Mouse (Mus musculus) limb, embryonic 13.5 days (tissue): ENCODE results near the gene Chaf1b. TPM values are rescaled to one million over a fixed set of nuclear protein-coding genes. Genes with fewer than 3 reads are reported as not detected.

Experiments used
- ATAC-seq: fragments of 200-750 bp; cut with Nextera tagmentation; 2 replicates; pipeline ENCODE4 v1.8.0; 2017; ENCODE audit warnings: low read depth, moderate number of reproducible peaks, moderate TSS enrichment; ENCODE audit not compliant: low FRiP score
- H3K27ac ChIP-seq: fragments of 300-500 bp; sonication (generic); 2 replicates; pipeline ENCODE4 v1.5.1; 2015; ENCODE audit warnings: inconsistent platforms, mild to moderate bottlenecking, moderate library complexity
- H3K27me3 ChIP-seq: fragments of 300-500 bp; sonication (generic); 2 replicates; pipeline ENCODE4 v1.6.1; 2015; ENCODE audit warnings: mild to moderate bottlenecking, inconsistent platforms
- H3K36me3 ChIP-seq: fragments of 300-500 bp; sonication (generic); 2 replicates; pipeline ENCODE4 v1.6.1; 2015; ENCODE audit warnings: inconsistent platforms, mild to moderate bottlenecking, moderate library complexity
- H3K4me1 ChIP-seq: fragments of 300-500 bp; sonication (generic); 2 replicates; pipeline ENCODE4 v1.6.1; 2015; ENCODE audit warnings: inconsistent platforms
- H3K4me2 ChIP-seq: fragments of 300-500 bp; sonication (generic); replicated peaks from 2 replicates; pipeline ENCODE4 v1.6.1; 2015; ENCODE audit warnings: inconsistent platforms, mild to moderate bottlenecking, moderate library complexity
- H3K4me3 ChIP-seq: fragments of 300-500 bp; sonication (generic); 2 replicates; pipeline ENCODE4 v1.5.1; 2015; ENCODE audit warnings: moderate library complexity, mild to moderate bottlenecking, inconsistent platforms
- H3K9ac ChIP-seq: fragments of 300-500 bp; sonication (generic); 2 replicates; pipeline ENCODE4 v1.6.1; 2015; ENCODE audit warnings: mild to moderate bottlenecking, inconsistent platforms
- H3K9me3 ChIP-seq: fragments of 300-500 bp; sonication (generic); 2 replicates; pipeline ENCODE4 v1.6.1; 2016; ENCODE audit warnings: inconsistent platforms
- WGBS: fragments of 180-500 bp; shearing (Covaris S2); methylation state at CpG from one replicate; pipeline ENCODE4 v1.1.7; 2015; 5-methylcytosine and 5-hydroxymethylcytosine counted together
- polyA plus RNA-seq: library from polyadenylated mRNA; unstranded; fragments of >200 nt; fragmentation: Nextera tagmentation; extraction: Ambion mirVana; gene quantifications from 2 replicates; pipeline ENCODE4 v1.2.1, GENCODE M21; 2015

Gene Chaf1b
- polyA plus RNA-seq: 75.1 and 80.0 TPM in 2 replicates

DNA sequence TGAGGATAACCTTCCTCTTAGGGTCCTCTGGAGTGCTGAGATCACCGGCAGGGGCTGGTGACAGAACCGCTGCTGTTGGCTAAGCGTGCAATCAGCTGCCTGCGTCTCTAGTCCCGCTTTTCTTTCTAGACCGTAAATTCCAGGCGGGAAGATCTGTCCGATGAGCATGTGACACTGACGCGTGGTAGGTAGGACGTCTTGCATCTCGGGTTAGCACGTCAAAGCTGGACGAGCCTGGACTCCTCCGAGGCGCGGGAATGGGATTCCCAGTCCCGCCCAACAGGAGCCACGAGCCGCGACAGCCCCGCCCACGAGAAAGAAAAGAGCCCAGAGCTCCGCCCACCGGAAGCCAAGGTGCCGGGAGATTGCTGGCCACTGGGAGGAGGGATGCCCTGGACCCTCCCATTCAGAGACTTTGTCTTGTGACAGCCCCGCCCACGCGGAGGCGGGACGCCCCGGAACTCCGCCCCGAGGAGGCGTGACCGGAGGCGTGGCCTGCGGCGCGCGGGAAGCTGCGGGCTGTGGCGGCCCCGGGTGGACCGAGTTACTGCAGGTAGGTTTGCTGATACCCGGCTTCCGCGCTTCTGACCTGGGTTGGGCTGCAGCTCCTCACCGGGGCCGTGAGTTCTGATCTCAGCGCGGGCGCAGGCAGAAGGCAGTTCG, at the start of gene Chaf1b:
Gene Chaf1b, plus strand, starts transcription at position 479 of the 663 bp plus-strand sequence.
- Histone ChIP-seq H3K36me3 (peaks cover 20% of the 10 kb centered on the region), H3K27me3 (no peaks in the 10 kb centered on the region), H3K9ac (peak within 1 kb of the TSS; percentile 80), H3K4me2 (peak within 1 kb of the TSS; percentile 77), H3K27ac (no peak within 1 kb of the TSS; the same call in 1 of the 2 replicates), H3K4me3 (peak within 1 kb of the TSS; percentile 78), H3K4me1 (peaks cover 21% of the 10 kb centered on the region), H3K9me3 (no peaks in the 10 kb centered on the region; the same call in 1 of the 2 replicates)
- peak; percentile 94 for ATAC-seq
- under 1% methylated on average over 54 of the region's 54 CpGs for WGBS

DNA sequence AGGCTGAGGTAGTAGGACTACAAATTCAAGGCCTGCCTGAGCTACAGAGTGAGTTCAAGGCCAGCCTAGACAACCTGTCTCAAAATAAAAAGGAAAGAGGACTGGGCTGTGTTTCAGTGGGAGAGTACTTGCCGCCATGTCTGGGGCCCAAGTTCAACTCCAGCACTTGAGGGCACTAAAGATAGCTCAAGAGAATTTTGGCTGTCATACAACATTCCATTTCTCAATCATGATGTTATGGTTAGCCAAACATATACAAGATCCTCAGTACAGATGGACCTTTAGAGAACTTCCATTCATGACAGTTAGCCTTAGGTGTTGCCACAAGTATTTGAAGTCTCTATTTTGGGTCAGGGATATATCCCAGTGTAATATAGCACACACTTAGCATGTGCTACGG, 49.6 kb upstream of the Chaf1b start:
- Histone ChIP-seq H3K9ac (no peak overlapping the region), H3K4me1 (peaks cover 15% of the 10 kb centered on the region), H3K9me3 (peaks cover under 1% of the 10 kb centered on the region; the same call in 1 of the 2 replicates), H3K4me2 (0 out of 2 replicates have a peak overlapping the region, but pooled peaks have one; percentile 5), H3K27ac (no peak overlapping the region), H3K4me3 (no peak overlapping the region), H3K36me3 (peaks cover 3% of the 10 kb centered on the region; the same call in 1 of the 2 replicates), H3K27me3 (no peaks in the 10 kb centered on the region)
- WGBS: 91% methylated on average over 2 of the region's 2 CpGs
- ATAC-seq: no peak

DNA sequence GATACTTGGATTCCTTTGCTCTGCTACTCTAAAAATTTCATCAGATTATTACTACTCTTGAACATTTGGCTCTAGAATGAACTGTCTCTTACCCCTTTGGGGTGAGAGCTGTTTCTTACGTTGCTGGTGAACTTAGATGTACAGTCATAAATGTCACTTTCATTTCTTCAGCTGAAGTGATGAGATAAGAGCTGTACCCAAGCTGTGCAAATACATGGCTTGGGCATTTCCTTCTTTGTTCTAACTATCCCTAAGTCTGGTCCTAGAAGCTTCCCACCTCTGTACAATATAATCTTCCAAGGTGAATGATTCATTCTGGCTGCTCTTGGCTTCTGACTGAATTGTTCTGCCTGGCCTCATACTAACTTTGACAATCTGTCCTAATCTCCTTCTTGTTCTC, 44.7 kb upstream of the Chaf1b start:
- no peak for ATAC-seq
- no peak overlapping the region for H3K4me3 ChIP-seq
- no peak overlapping the region for H3K9ac ChIP-seq
- peaks cover 8% of the 10 kb centered on the region for H3K36me3 ChIP-seq
- H3K27me3 ChIP-seq: no peaks in the 10 kb centered on the region
- H3K9me3 ChIP-seq: peaks cover 5% of the 10 kb centered on the region; the same call in 1 of the 2 replicates
- 91% methylated on average over 1 of the region's 1 CpGs for WGBS
- H3K27ac ChIP-seq: no peak overlapping the region
- no peak overlapping the region for H3K4me2 ChIP-seq
- H3K4me1 ChIP-seq: peaks cover 3% of the 10 kb centered on the region

DNA sequence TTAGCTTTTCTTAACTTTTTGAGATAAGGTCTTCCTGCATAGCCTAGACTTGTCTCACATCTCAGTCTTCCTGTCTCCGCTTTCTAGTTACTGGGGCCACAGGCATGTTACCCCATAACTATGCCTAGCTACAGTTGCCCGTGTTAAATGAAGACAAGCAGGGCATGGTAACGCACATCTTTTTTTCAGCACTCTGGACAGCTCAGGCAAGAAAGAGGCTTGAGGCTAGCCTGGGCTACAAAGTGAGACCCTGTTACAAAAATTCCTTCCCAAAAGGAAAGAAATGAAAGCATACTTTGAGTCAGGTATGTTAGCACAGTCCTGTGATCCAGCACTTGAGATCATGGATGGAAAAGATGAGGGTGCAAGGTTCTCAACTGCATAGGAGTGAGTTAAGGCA, 33.2 kb upstream of the Chaf1b start:
- Histone ChIP-seq H3K27me3 (no peaks in the 10 kb centered on the region), H3K4me2 (no peak overlapping the region), H3K4me3 (no peak overlapping the region), H3K9ac (no peak overlapping the region), H3K27ac (no peak overlapping the region), H3K9me3 (no peaks in the 10 kb centered on the region), H3K4me1 (no peaks in the 10 kb centered on the region), H3K36me3 (peaks cover 89% of the 10 kb centered on the region)
- ATAC-seq: no peak
- 96% methylated on average over 3 of the region's 3 CpGs for WGBS

DNA sequence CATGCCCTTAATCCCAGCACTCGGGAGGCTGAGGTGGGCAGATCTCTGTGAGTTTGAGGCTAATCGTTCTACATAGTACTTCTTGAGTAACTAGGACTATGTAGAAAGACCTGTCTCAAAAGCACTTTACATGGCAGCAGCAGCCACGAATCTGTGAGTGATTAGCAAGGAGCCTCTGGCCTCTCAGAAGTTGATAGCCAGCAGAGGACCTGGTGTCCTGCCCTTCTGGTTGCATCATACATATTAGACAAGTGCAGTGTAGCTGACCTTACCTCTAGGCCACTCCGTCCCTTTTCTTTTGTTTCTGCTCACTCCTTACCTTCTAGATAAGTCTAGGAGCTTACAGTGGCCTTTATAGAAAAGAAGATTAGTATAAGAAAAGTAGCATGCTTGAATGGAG, 23.7 kb upstream of the Chaf1b start:
- no peak overlapping the region for H3K4me2 ChIP-seq
- H3K9ac ChIP-seq: no peak overlapping the region
- no peaks in the 10 kb centered on the region for H3K9me3 ChIP-seq
- no peak overlapping the region for H3K4me3 ChIP-seq
- WGBS: 88% methylated on average over 4 of the region's 4 CpGs
- peaks cover 86% of the 10 kb centered on the region for H3K36me3 ChIP-seq
- H3K4me1 ChIP-seq: no peaks in the 10 kb centered on the region
- ATAC-seq: no peak
- no peak overlapping the region for H3K27ac ChIP-seq
- H3K27me3 ChIP-seq: no peaks in the 10 kb centered on the region

DNA sequence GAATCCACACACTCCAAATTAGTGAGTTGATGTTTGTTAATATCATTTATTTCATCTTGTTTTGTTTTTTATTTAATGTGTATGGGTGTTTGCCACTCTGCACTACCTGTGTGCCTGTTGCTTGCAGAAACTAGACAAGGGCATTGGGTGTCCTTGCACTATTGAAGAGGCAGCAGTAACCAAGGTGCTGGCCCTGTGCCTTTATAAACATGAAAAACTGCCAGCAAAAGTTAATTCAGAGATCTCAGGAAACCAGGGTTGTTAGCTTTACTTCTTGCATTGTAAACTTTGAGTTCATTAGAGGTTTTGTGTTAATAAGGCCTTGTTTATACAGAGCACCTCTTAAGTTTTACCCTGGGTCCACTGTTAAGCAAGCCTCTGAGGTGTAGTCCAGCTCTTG, 23.0 kb upstream of the Chaf1b start:
- Histone ChIP-seq H3K4me2 (no peak overlapping the region), H3K4me3 (no peak overlapping the region), H3K9ac (no peak overlapping the region), H3K9me3 (no peaks in the 10 kb centered on the region), H3K27me3 (no peaks in the 10 kb centered on the region), H3K36me3 (peaks cover 88% of the 10 kb centered on the region), H3K4me1 (no peaks in the 10 kb centered on the region), H3K27ac (no peak overlapping the region)
- ATAC-seq: no peak

DNA sequence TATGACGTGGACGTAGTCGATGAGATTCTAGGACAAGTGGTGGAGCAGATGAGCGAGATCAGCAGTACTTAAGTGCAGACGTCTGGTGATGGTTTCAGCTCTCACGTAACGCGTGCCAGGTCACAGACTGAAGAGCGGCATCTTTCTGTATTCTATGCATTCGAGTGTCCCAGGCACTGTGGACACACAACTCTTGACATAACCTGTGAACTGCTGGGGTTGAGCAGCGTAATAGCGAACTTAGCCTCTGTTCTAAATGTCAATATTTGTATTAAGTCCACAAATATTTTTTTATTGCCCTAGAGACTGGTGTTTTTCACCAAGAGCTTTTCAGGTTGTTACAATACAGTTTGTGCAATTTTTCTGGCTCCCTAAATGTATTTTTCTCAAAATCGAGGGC, 8.9 kb upstream of the Chaf1b start:
- Histone ChIP-seq H3K27ac (no peak overlapping the region), H3K27me3 (no peaks in the 10 kb centered on the region), H3K9ac (no peak overlapping the region), H3K4me1 (no peaks in the 10 kb centered on the region), H3K4me3 (no peak overlapping the region), H3K36me3 (peaks cover 76% of the 10 kb centered on the region), H3K4me2 (no peak overlapping the region), H3K9me3 (no peaks in the 10 kb centered on the region; the same call in 1 of the 2 replicates)
- 93% methylated on average over 13 of the region's 13 CpGs for WGBS
- no peak for ATAC-seq

DNA sequence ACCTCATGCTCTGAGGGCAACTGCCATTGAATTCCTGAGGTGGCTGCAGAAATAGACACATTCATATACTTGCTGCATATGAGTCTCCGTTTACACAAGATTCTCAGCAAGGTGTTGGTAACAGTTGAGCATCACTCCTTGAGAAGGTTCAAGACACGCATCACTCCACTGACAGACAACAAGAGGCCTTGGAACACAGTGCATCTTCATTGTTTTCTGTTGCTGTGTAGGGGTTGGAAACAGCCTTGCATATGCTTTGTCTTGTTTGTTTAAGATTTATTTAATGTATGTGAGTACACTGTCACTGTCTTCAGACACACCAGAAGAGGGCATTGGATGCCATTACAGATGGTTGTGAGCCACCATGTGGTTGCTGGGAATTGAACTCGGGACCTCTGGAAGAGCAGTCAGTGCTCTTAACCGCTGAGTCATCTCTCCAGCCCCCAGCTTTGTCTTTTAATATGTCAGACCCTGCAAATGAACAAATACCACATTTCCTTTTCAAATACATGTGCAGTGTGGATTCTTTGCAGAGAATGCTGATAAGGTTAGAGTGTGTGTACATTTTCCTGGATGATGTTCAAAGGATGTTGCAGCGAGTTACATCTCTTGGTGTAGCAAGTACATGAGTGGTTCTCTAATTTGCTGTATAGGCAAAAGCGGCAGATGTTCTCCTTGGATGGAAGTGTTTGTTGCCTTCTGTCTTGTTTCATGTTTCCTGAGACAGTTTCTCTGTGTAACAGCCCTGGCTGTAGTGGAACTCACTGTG, 5.9 kb upstream of the Chaf1b start:
- 89% methylated on average over 6 of the region's 6 CpGs for WGBS
- no peak for ATAC-seq
- H3K27me3 ChIP-seq: no peaks in the 10 kb centered on the region
- no peaks in the 10 kb centered on the region for H3K4me1 ChIP-seq
- H3K4me2 ChIP-seq: no peak overlapping the region
- no peak overlapping the region for H3K4me3 ChIP-seq
- no peak overlapping the region for H3K9ac ChIP-seq
- peaks cover 47% of the 10 kb centered on the region for H3K36me3 ChIP-seq
- H3K27ac ChIP-seq: no peak overlapping the region
- no peaks in the 10 kb centered on the region; the same call in 1 of the 2 replicates for H3K9me3 ChIP-seq

DNA sequence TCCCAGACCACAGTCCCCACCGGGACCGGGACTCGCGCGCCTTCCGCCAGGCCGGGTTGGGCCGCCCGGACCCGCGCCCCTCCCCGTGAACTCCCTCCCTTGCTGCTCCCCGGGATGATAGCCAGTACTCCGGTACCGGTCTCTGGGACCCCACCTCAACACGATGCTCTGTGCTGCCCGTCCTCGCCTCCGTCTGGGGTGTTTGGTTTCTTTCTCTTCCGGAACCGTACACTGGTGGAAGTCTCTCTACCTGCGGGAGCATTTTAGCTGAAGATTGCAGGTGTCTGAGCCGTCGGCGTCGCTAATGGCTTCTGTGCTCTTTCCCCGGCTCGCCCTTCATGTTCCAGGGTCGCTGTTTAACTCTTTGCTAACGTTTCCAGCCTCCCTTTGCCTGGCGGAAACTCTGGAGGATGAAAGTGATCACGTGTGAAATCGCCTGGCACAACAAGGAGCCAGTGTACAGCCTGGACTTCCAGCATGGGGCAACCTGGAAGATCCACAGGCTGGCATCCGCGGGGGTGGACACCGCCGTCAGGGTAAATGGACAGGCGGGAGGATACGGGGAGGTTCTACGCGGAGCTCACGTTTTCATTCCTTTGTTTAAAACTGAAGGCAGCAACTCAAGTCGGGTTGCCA, 503 bp downstream of the Chaf1b start:
- peaks cover 27% of the 10 kb centered on the region for H3K36me3 ChIP-seq
- H3K4me1 ChIP-seq: peaks cover 21% of the 10 kb centered on the region
- H3K4me2 ChIP-seq: peak overlapping the region; percentile 77
- H3K9ac ChIP-seq: peak overlapping the region; percentile 80
- H3K27ac ChIP-seq: no peak overlapping the region; the same call in 1 of the 2 replicates
- no peaks in the 10 kb centered on the region for H3K27me3 ChIP-seq
- no peak; the same call in 1 of the 2 replicates for ATAC-seq
- H3K9me3 ChIP-seq: no peaks in the 10 kb centered on the region; the same call in 1 of the 2 replicates
- H3K4me3 ChIP-seq: peak overlapping the region; percentile 78
- WGBS: under 1% methylated on average over 43 of the region's 43 CpGs

DNA sequence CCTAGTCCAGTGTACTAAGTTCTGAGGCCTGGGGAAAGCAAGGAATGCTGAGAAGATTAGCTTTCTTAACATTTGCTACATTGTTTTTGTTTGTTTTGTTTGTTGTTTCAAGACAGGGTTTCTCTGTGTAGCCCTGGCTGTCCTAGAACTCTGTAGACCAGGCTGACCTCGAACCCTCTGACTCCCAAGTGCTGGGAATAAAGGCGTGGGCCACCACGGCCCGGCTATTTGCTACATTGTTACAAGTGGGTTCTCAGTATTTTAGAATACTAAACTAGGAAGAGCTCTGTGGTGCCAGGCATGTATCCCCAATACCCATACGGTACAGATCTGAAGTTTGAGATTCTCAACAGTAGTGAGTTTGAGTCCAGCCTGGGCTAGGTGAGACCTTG, 1.0 kb downstream of the Chaf1b start:
- Histone ChIP-seq H3K9me3 (no peaks in the 10 kb centered on the region; the same call in 1 of the 2 replicates), H3K4me3 (peak overlapping the region; percentile 78), H3K27ac (no peak overlapping the region), H3K27me3 (no peaks in the 10 kb centered on the region), H3K4me1 (peaks cover 21% of the 10 kb centered on the region), H3K4me2 (peak overlapping the region; percentile 77), H3K36me3 (peaks cover 32% of the 10 kb centered on the region), H3K9ac (peak overlapping the region; percentile 80)
- no peak for ATAC-seq
- 58% methylated on average over 5 of the region's 5 CpGs for WGBS

DNA sequence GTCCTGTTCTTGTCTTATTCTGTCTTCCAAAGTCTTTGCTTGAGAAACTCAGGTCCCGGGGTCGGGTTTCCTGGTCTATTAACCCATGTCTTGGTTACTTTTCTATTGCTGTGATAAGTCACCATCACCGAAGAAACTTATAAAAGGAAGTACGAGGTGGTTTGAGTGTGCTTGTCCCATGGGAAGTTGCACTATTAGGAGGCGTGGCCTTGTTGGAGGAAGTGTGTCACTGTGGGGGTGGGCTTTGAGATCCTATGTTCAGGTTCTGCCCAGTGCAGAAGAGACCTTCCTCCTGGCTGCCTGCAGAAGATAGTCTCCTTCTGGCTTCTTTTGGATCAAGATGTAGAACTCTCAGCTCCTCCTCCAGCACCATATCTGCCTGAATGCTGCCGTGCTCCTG, 4.8 kb downstream of the Chaf1b start:
- H3K27ac ChIP-seq: no peak overlapping the region
- H3K9ac ChIP-seq: no peak overlapping the region
- peaks cover 21% of the 10 kb centered on the region for H3K4me1 ChIP-seq
- no peak for ATAC-seq
- no peaks in the 10 kb centered on the region for H3K9me3 ChIP-seq
- H3K4me2 ChIP-seq: no peak overlapping the region
- H3K27me3 ChIP-seq: no peaks in the 10 kb centered on the region
- peaks cover 70% of the 10 kb centered on the region for H3K36me3 ChIP-seq
- 90% methylated on average over 6 of the region's 6 CpGs for WGBS
- H3K4me3 ChIP-seq: no peak overlapping the region
